Mouse (Mus musculus): Measurements from ENCODE around the gene Meaf6.
A peak's percentile ranks its signal among the peaks of the same experiment; 100 is the strongest.

DNA sequence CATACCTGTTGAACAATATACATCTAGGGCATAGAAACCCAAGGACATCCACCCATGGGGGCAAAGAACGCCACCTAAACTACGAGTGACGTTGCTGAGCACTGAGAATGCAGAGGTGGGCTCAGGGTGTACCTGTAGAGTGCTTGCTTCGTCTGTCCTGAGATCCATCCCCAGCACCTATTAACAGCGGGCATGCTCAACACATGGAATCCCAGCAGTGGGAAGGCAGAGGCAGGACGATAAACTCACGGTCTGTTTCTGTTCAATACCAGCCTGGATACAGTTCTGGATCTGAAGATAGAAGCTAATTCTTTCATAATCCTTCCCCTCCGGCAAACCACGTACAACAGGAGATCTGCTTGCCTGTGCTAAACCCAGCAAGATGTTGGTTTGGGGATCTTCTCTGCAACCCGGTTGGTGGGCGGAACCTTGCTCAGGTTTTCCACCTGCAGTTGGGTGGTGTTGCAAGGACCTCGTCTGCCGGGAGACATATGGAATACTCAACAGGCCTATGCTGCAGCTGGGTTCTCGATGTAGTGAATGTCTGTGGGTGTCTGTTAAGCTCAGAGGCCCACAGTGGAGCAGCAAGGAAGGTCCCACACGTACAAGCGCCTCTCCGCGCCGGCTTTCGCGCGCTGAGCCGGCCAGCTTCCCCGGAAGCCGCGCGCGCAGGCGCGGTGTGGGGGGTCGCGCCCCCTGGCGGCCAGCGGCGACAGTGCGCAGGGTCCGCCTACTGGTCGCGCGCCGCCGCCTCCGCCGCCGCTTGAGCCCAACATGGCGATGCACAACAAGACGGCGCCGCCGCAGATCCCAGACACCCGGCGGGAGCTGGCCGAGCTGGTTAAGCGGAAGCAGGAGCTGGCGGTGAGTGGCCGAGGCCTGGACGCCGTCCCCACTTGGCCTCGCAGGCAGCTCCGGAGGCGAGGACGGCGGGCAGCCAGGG is at the start of gene Meaf6:
- TF ChIP-seq CTCF (IDR thresholded peaks at IDR 0.05; ENCODE audit: insufficient read depth, low read length) (peak; percentile 35), POLR2A (IDR thresholded peaks at IDR 0.05; ENCODE audit: borderline replicate concordance, extremely low read depth, low read depth, low read length) (0 out of 2 replicates have a peak, but pooled peaks have one; percentile 60)
